Comparison of ENCODE assay signal across 9 mouse cellular contexts in the genomic region with DNA sequence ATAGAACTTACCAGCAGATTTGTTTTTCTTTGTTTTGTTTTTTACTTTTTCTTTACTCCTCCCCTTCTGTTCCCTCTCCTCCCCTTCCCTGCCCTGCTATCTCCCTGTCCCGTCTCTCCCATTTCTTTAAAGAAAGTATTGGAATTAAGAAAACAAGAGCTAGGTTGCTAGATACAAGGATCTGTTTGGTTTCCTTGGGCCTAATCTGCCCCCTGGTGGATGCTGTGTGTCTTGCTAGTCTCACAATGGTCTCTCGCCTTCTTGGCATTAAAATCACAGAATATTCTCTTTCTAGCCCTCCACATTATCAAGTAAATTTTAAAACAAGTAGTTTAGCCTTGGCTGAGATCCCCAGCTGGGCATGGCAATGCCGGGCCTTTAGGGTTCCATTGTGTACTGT.
DNase-seq lines count a peak whose midpoint lies in the region; ATAC-seq and TF ChIP-seq lines count a peak whose summit lies in the region.
"Had no signal": no experiment of that assay in that cellular context is flagged by ENCODE, and none has a peak within 500 bp of the region (broad histone marks: within the 10 kb centered on the region; RNA-seq: fewer than 3 reads in every experiment).

No protein-coding gene starts in this region.

- H3K27ac ChIP-seq in heart, adult 2 months: no peak overlapping the region
- H3K27ac ChIP-seq in lung, embryonic 14.5 days (ENCODE audit: low read depth): no peak overlapping the region
- H3K27ac ChIP-seq: limb, embryonic 12.5 days had no signal

- H3K27me3 ChIP-seq in E14TG2a.4 (ENCODE audit: insufficient read depth, low read length): peaks cover 12% of the 10 kb centered on the region; the same call in 1 of the 2 replicates
- no peaks in the 10 kb centered on the region for H3K27me3 ChIP-seq in heart, adult 2 months (ENCODE audit: control insufficient read depth, insufficient read depth, low read length)
- no peaks in the 10 kb centered on the region for H3K27me3 ChIP-seq in lung, embryonic 14.5 days (ENCODE audit: insufficient read depth, low read length)
- H3K27me3 ChIP-seq: limb, embryonic 12.5 days had no signal

- no peak for TF ChIP-seq POLR2A in heart, adult 2 months (IDR thresholded peaks at IDR 0.05; ENCODE audit: insufficient read depth, low read depth, low read length)

- peak; percentile 67 for TF ChIP-seq EP300 in heart, adult 2 months (IDR thresholded peaks at IDR 0.05; ENCODE audit: insufficient read depth, low read depth, low read length)

- no peak overlapping the region for H3K9ac ChIP-seq in heart, adult 2 months (ENCODE audit: low read depth, low read length)
- no peak overlapping the region for H3K9ac ChIP-seq in lung, embryonic 14.5 days
- H3K9ac ChIP-seq: limb, embryonic 12.5 days had no signal

- WGBS in heart, adult 2 months: 18% methylated on average over 3 of the region's 3 CpGs
- 10% methylated on average over 3 of the region's 3 CpGs for WGBS in large intestine, adult 2 months
- 22% methylated on average over 3 of the region's 3 CpGs for WGBS in lung, embryonic 14.5 days

- H3K36me3 ChIP-seq in E14TG2a.4 (ENCODE audit: insufficient read depth, low read length): peaks cover 27% of the 10 kb centered on the region
- H3K36me3 ChIP-seq in heart, adult 2 months (ENCODE audit: control insufficient read depth, insufficient read depth, low read length): peaks cover 5% of the 10 kb centered on the region
- peaks cover 16% of the 10 kb centered on the region for H3K36me3 ChIP-seq in lung, embryonic 14.5 days (ENCODE audit: insufficient read depth)

- H3K4me1 ChIP-seq in E14TG2a.4 (replicated peaks; ENCODE audit: low read depth, low read length): peaks cover 73% of the 10 kb centered on the region
- H3K4me1 ChIP-seq in heart, adult 2 months (ENCODE audit: control insufficient read depth, insufficient read depth, low read length): peaks cover 3% of the 10 kb centered on the region; the same call in 1 of the 2 replicates
- H3K4me1 ChIP-seq in lung, embryonic 14.5 days (ENCODE audit: insufficient read depth): peaks cover 5% of the 10 kb centered on the region; the same call in 1 of the 2 replicates

- H3K79me2 ChIP-seq in heart, adult 2 months (replicated peaks; ENCODE audit: control insufficient read depth, insufficient read depth, low read length): no peaks in the 10 kb centered on the region

- peak; percentile 28; the same call in 1 of the 2 replicates for ATAC-seq in lung, embryonic 14.5 days (ENCODE audit: insufficient read depth)

- intact Hi-C loops in heart, adult 2 months (cut with DNase I): loop anchor here (1.0 to 2.0 kb wide), 4 partner anchors 92 to 289 kb away; no protein-coding TSS in a partner anchor

- no peak overlapping the region for H3K4me3 ChIP-seq in E14TG2a.4 (replicated peaks; ENCODE audit: low read length)
- no peak overlapping the region for H3K4me3 ChIP-seq in heart, adult 2 months
- H3K4me3 ChIP-seq in lung, embryonic 14.5 days (ENCODE audit: low read depth, low read length): no peak overlapping the region
- H3K4me3 ChIP-seq: limb, embryonic 12.5 days had no signal

- no peaks in the 10 kb centered on the region for H3K9me3 ChIP-seq in E14TG2a.4 (ENCODE audit: low read length)
- no peaks in the 10 kb centered on the region for H3K9me3 ChIP-seq in lung, embryonic 14.5 days (ENCODE audit: low read depth, low read length)
- H3K9me3 ChIP-seq: limb, embryonic 12.5 days had no signal

- H3K4me2 ChIP-seq in lung, embryonic 14.5 days: no peak overlapping the region
- H3K4me2 ChIP-seq: limb, embryonic 12.5 days had no signal

- peak; percentile 86 for TF ChIP-seq CTCF in E14TG2a.4 (conservative IDR thresholded peaks at IDR 0.05; ENCODE audit: low read length)
- TF ChIP-seq CTCF in heart, adult 2 months (IDR thresholded peaks at IDR 0.05): peak; percentile 95
- TF ChIP-seq CTCF in lung, embryonic 14.5 days (IDR thresholded peaks at IDR 0.05; ENCODE audit: low read depth): peak; percentile 90

- DNase-seq in adrenal gland, postnatal 10 days: peak; percentile 89
- peak; percentile 75 for DNase-seq in embryo, embryonic 9.5 days (ENCODE audit: extremely low spot score)
- peak; percentile 73 to 81 for DNase-seq in heart, adult 2 months
- peak; percentile 56 for DNase-seq in large intestine, adult 2 months (ENCODE audit: low read depth, low spot score)
- peak; percentile 94 for DNase-seq in lung, embryonic 14.5 days
- peak; percentile 78 for DNase-seq in right cerebral cortex, postnatal 25 days
- DNase-seq in urinary bladder, postnatal 4 days (ENCODE audit: low spot score in 2 of 2): peak; percentile 71 to 79
